Mouse (Mus musculus) small intestine, adult 2 months (tissue): ENCODE data around the gene Olfr672. TPM values are rescaled to one million over a fixed set of nuclear protein-coding genes. Genes with fewer than 3 reads are reported as not detected.

ENCODE experiments used
- polyA plus RNA-seq: library from polyadenylated mRNA; depleted of rRNA; stranded (reverse); fragments of >200 nt; gene quantifications from 2 replicates; pipeline ENCODE4 v1.2.3, GENCODE M21; 2012; rRNA removed

Olfr672 gene
- polyA plus RNA-seq, 1 experiment: not detected

Other genes with a start within 250 kb of the Olfr672 start
- not detected in 2 replicates for gene Usp17le, start 224.6 kb downstream of the Olfr672 start, polyA plus RNA-seq
- gene Usp17lb, start 159.4 kb downstream of the Olfr672 start, polyA plus RNA-seq: not detected in 2 replicates
- not detected in 2 replicates for gene Usp17la, start 145.0 kb downstream of the Olfr672 start, polyA plus RNA-seq
- gene Olfr665, start 124.0 kb downstream of the Olfr672 start, polyA plus RNA-seq: not detected in 2 replicates
- gene Olfr666, start 106.1 kb downstream of the Olfr672 start, polyA plus RNA-seq: not detected in 2 replicates
- not detected in 2 replicates for gene Olfr667, start 80.5 kb downstream of the Olfr672 start, polyA plus RNA-seq
- gene Olfr668, start 74.0 kb downstream of the Olfr672 start, polyA plus RNA-seq: not detected in 2 replicates
- gene Olfr669, start 67.8 kb downstream of the Olfr672 start, polyA plus RNA-seq: not detected in 2 replicates
- not detected in 2 replicates for gene Olfr670, start 39.4 kb downstream of the Olfr672 start, polyA plus RNA-seq
- not detected in 2 replicates for gene Olfr671, start 22.9 kb downstream of the Olfr672 start, polyA plus RNA-seq
- not detected in 2 replicates for gene Olfr675, start 26.4 kb upstream of the Olfr672 start, polyA plus RNA-seq
- not detected in 2 replicates for gene Olfr676, start 30.7 kb upstream of the Olfr672 start, polyA plus RNA-seq
- not detected in 2 replicates for gene Olfr677, start 49.3 kb upstream of the Olfr672 start, polyA plus RNA-seq
- not detected in 2 replicates for gene Olfr678, start 62.4 kb upstream of the Olfr672 start, polyA plus RNA-seq
- gene Olfr679, start 79.2 kb upstream of the Olfr672 start, polyA plus RNA-seq: not detected in 2 replicates
- not detected in 2 replicates for gene Olfr680-ps1, start 90.8 kb upstream of the Olfr672 start, polyA plus RNA-seq
- not detected in 2 replicates for gene Olfr681, start 114.8 kb upstream of the Olfr672 start, polyA plus RNA-seq
- gene Olfr683, start 145.0 kb upstream of the Olfr672 start, polyA plus RNA-seq: not detected in 2 replicates
- gene Olfr684, start 161.6 kb upstream of the Olfr672 start, polyA plus RNA-seq: not detected in 2 replicates
- not detected in 2 replicates for gene Olfr685, start 184.0 kb upstream of the Olfr672 start, polyA plus RNA-seq
- not detected in 2 replicates for gene Olfr686, start 205.5 kb upstream of the Olfr672 start, polyA plus RNA-seq